Mouse (Mus musculus) monocyte, adult 5-6 weeks (primary cell): ENCODE data around the gene Slc9a3r2. TPM values are rescaled to one million over a fixed set of nuclear protein-coding genes. Genes with fewer than 3 reads are reported as not detected.
"Not testable (repeated sequence)": the region's sequence is repeated elsewhere in the genome, so short reads cannot be mapped to it uniquely, and the experiment has no call there.

ENCODE experiments used
- ATAC-seq: fragments of 153-309, 156-312 bp; replicated peaks from 2 replicates; pipeline ENCODE4 v1.8.0; 2017; ENCODE audit warnings: mild to moderate bottlenecking; ENCODE audit not compliant: low TSS enrichment, insufficient number of reproducible peaks, severe bottlenecking, poor library complexity, low FRiP score
- total RNA-seq: library from RNA; stranded (forward); fragments of 200-1000, 200-491, 200-594 nt; gene quantifications from 3 replicates; pipeline ENCODE4 v1.2.3, GENCODE M21; 2017

Slc9a3r2 gene
- total RNA-seq, 1 experiment from 2014 or later, result 0.48 TPM

DNA sequence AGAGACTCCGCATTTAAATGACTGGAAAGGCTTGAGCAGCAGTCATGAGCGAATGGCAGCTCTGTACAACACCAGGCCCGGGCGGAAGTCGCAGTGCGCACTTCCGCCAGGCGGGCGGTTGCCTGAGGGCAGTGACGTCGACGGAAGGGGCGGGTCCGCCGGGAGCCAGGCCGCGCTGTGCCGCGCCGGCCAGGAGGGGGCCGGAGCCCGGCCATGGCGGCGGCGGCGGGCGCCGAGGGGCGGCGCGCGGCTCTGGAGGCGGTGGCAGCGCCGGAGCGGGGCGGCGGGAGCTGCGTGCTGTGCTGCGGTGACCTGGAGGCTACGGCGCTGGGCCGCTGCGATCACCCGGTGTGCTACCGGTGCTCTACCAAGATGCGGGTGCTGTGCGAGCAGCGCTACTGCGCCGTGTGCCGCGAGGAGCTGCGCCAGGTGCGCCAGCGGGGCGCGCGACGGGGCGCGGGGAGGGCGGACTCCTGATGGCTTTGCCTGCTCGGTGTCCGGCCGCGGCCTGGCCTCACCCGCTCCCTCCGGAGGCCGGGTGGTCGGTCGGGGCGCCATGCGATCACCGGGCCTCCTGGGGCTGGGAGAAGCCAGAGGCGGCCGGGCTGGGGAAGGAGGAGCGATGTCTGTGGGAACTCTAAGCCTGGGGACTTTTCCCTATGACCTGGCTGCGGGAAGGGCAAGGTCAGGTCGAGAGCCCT is 19.6 kb upstream of the Slc9a3r2 start, which contains the start of gene Zfp598:
Gene Zfp598, plus strand, starts transcription at position 143 of the 701 bp plus-strand sequence.
- peak; percentile 86 for ATAC-seq

DNA sequence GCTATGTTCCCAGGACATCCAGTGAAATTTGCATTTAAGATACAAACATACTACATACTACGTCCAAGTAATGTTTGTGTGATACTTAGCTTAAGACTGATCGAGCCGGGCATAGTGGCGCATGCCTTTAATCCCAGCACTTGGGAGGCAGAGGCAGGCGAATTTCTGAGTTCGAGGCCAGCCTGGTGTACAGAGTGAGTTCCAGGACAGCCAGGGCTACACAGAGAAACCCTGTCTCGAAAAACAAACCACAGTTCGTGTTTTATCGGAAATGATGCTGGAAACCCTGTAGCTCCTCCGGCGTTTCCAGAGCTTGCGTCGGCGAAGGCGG is 19.1 kb upstream of the Slc9a3r2 start:
- not testable (repeated sequence) for ATAC-seq

DNA sequence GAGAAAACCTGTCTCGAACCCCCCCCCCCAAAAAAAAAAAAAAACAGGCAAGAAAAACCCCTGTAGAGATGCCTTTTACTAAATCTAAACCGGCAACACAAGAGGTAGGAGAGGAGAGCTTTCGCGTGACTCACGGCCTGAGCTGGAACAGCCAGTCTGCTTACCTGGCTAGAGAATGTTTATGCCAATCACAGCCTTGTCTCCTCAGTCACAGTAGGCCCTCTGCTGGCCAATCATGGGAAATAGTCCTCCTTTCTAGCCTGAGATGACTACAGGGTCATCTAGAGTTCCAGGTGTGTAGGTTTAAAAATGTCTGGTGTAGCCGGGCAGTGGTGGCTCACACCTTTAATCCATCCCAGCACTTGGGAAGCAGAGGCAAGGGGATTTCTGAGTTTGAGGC is 17.3 kb upstream of the Slc9a3r2 start:
- peak; percentile 42 for ATAC-seq

DNA sequence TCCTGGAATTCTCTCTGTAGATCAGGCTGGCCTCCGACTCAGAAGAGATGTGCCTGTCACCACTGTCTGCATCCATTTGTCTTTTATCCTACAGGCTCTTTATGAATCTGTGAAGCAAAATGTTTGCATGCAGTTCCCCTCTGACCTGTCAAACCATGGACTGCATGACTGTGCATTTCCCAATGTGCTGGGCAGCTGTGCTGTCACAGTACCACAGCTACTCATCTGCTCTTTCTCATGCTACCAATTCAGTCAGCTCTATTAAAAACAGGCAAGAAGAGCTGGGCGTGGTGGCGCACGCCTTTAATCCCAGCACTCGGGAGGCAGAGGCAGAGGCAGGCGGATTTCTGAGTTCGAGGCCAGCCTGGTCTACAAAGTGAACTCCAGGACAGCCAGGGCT is 16.9 kb upstream of the Slc9a3r2 start:
- ATAC-seq, result not testable (repeated sequence)

GRCm38 (mm10) chr17:24658017-24658758 is 8.1 kb upstream of the Slc9a3r2 start, which contains the start of gene Npw:
Gene Npw (minus strand): TSS chr17:24658457.
- ATAC-seq, result peak; percentile 41; the same call in 1 of the 2 replicates

DNA sequence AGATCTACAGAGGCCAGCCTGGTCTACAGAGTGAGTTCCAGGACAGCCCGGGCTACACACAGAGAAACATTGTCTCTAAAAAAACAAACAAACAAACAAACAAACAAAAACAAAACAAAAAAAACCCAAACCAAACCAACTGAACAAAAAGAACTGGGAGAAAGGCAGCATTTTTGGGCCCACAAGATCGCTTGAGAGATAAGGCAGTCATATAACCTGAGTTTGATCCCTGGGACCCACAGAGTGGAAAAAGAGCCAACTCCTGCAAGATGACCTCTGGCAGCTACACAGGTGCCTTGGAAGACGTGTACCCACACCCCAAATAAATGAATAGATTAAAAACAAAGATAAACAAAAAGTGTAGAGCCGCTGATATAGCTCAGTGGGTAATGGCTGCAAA is 4.8 kb upstream of the Slc9a3r2 start:
- no peak for ATAC-seq

DNA sequence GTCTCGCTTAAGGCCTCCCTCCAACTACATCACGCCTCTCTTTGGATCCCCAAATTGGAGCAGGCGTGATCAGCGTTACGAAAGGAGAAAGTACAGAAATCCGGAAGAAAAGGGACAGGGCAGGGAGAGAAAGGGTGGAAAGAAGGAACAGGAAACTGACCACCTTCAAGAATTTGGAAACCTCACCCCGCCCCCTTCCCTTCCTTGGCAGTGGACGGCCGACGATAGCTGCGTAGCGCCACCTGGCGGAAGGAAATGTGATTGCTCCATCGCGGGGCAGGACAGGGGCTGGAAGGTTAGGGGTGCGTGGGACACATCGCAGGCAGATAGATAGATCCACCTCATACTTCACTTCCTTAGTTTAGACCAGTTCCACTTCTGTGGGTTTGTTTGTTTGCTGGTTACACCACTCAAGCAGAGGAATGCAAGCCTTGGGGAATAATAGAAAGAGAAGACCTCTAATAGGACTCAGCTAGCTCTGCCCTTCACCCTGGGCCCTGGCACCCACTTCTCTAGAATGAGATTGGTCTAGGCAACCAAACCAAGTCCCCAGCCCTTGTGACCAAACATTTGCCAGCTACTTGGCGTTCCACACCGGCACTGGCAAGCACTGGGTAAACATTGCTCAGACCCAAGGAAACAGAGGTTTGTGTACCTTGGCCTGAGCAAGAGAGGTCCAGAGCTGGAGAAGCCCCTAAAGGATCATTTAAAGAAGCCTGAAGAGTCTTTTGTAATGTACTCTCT is 4.0 kb upstream of the Slc9a3r2 start:
- ATAC-seq, result peak; percentile 89

DNA sequence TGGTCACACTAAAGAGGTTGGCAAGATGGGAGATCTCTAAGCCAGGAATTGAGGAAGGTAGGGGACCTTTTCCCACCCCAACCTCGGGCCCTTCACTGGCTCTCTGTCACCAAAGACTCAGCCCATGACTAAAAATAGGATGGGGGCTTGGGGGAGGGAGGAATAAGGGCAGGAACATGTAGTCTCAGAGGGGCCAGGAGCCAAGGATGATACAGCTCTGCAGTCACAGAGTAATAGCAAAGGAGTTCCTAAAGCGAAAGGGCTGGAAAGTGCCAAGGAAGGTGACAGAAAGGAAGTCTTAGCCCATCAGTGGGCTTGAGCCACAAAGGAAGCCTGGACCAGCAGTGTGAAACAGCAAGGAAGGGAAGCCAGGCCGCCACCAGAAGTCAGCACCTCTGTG is 1.7 kb upstream of the Slc9a3r2 start:
- no peak for ATAC-seq

DNA sequence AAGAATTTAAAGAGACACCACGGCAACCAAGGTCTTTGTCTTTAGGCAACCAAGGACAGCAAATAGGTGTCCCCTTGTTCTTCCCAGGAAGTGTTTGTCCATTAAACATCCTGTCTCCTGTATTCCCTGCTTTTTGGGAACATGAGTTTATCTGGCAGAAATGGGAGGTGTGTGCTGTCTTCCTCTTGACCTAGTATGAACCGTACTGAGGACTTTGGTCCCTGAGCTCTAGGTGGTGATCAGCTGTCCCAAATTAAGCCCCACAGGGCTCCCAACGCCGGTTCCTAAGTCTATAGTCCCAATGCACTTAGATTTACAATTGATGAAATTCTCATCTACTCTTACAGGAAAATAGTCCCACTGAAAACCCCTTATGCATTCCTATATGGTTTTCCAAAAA is 639 bp upstream of the Slc9a3r2 start:
- no peak for ATAC-seq

DNA sequence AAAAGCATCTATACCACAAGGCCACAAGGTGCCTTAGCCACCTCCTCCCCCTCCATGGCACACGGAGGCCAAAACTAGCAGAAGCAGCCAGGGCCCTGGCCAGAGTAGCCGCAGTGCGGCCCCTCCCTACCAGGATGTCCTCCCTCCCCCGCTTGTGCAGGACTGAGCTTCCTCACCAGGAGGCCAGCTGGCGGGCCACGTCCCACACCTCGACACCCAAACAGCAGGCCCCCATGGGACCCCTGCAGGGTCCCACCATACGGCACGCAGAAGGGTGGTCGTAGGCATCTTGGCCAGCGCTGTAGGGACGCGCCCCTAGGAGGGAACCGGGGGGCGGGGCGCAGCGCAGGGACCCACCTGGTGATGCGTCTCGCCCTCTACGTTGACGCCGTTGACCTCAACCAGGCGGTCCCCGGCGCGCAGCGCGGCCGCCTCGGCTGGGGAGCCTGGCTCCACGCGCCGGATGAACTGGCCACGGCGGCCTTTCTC is 502 bp downstream of the Slc9a3r2 start:
- no peak for ATAC-seq

GRCm38 (mm10) chr17:24648731-24649377 is 1.3 kb downstream of the Slc9a3r2 start:
- ATAC-seq, result no peak

DNA sequence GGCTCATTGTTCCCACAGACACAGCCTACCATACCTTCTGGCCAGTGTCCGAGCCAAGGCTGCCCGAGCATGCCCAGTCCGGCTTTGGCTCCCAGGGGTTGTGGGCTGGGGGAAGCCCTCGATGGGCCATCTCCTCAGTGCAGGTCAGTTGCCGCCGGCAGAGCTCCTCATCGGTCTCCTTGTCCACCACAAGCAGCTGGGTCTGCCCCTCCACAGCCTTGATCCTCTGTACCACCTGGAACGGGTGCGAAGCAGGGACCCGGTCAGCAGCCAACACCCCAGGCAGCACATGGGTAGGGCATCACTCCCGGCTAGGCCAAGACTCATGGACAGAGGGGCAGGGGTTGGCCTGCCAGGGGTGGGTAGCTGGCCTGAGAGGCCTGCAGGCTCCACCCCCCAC is 2.6 kb downstream of the Slc9a3r2 start:
- no peak for ATAC-seq

DNA sequence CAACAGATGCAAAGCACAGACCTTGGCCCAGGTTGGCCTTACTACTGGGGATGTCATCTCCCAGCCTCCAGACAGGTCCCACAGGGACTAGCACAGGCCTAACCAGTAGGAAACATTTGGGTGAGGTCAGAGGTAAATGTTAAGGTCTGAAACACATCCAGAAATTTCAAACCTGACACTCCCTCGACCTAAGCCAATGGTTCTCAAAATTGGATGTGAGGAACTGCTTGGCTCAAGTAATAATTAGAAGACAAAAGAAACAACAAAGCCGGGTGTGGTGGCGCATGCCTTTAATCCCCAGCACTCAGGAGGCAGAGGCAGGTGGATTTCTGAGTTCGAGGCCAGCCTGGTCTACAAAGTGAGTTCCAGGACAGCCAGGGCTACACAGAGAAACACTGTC is 3.7 kb downstream of the Slc9a3r2 start:
- no peak for ATAC-seq

DNA sequence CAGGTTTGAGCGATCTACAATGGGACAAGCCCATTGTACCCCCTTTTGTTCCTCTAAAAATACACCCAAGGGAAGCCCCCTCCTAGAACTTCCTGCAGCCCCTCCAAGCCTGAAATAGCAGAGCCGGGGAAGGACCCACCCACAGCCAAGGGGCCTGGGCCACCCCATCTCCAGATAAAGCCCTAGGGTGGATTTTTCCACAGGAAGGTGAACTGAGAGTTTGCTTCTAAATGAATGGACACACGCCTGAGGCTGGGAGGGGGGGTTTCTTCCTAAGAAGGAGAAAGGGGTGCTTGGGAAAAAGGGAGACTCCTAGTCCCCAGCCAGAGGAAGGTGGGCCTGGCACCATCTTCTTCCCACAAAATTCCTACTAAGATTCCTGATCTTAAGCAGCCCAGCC is 4.2 kb downstream of the Slc9a3r2 start:
- no peak for ATAC-seq

GRCm38 (mm10) chr17:24644875-24645721 is 5.0 kb downstream of the Slc9a3r2 start:
- no peak for ATAC-seq

DNA sequence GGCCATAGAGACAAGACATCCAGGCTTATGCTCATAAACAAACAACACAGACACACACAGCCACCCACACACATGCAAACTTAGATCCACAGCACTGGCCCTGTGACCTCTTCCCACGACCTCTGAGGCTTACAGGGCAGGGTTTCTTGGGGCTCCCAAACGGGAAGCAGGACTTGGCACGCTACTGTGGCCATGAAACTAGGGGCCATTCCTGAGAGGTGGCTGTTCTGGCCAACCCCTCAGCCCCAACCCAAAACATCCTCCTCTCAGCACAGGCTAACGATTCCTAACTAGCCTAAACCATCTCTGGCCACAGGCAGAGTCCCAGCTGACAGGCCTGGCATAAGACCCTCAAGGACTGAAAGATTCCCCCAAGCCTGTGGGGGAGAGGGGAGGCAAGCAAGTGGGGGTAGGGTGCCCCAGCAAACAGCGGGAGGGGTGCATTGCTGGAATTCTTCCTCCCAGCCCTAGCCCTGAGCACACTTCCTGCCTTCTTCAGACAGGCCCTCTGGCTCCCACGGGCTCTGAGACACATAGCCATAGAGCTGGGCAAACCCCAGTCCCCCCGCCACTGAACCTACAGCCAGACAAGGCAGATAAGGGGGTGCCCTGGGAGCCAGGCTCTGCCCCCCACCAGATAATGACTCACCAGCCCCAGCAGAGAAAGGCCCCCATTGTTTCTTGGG is 6.0 kb downstream of the Slc9a3r2 start:
- ATAC-seq, result no peak

DNA sequence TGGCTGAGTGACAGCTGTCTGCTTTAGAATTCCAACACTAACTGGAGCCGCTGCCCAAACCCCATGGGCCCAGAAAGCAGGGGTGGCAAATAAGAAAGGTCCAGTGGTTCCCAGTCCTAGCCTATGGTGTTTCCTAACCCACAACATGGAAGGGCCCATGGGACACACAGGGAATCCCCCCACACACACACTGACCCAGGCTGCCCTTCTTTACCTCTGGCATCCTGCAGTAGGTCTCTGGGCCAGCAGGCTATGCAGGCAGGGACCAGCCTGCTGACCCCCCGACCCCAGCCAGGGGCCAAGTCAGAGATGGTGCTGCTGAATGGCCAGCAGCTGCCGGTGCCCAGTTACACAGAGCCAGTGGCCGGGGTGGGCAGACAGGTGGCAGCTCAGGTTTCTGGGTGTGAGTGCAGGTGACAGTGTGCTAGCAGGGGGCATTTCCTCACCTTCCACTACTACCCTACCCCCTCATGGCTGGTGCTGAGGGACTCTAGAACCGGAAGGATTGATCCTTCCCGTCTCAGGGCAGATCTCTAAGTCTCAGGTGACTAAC is 7.3 kb downstream of the Slc9a3r2 start:
- ATAC-seq, result no peak
